In the genomic region with DNA sequence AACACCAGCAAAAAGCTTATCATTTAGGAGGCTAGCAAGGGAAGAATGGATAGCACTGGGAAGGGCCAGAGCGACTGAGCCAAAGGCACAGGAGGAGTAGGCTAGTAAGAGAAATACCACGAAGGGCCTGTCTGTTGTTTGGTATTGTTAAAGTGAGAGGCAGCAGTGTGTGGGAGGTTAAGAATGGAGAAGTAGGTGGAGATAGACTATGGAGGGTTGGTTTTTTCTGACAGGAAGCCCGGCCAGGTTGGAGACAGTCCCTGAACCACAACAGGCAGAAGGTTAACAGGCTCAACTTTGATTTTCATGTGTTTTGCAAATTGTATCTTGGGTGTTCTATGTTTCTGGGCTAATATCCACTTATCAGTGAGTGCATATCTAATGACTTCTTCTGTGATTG, we compare ENCODE assay signal across 24 mouse cellular contexts. TPM values are rescaled to one million over a fixed set of nuclear protein-coding genes. Genes with fewer than 3 reads are reported as not detected.
A peak's percentile ranks its signal among the peaks of the same experiment; 100 is the strongest.
DNase-seq lines count a peak whose midpoint lies in the region; ATAC-seq and TF ChIP-seq lines count a peak whose summit lies in the region.
"Had no signal": no experiment of that assay in that cellular context is flagged by ENCODE, and none has a peak within 500 bp of the region (broad histone marks: within the 10 kb centered on the region; RNA-seq: fewer than 3 reads in every experiment).

No protein-coding gene starts in this region.

- DNase-seq in lung, postnatal 36 days = peak; percentile 17
- no peak for DNase-seq in lung, postnatal 0 days (ENCODE audit: low spot score)
- no peak for DNase-seq in kidney, postnatal 14 days
- no peak for DNase-seq in hindbrain, embryonic 10.5 days (ENCODE audit: low spot score)
- no peak for DNase-seq in forebrain, embryonic 11.5 days (ENCODE audit: low spot score)
- DNase-seq: adrenal gland, adult 8-10 months; adrenal gland, postnatal 25 days; cerebellum, adult 18-20 months; cerebellum, adult 9-10 months; cerebellum, postnatal 25 days; forebrain, postnatal 0 days; gastrocnemius, adult 2 months; gastrocnemius, postnatal 14 days; heart, adult 18-20 months had no signal

- no peak overlapping the region for H3K4me3 ChIP-seq in lung, postnatal 0 days (ENCODE audit: low read depth, low read length)
- no peak overlapping the region for H3K4me3 ChIP-seq in hindbrain, embryonic 10.5 days
- H3K4me3 ChIP-seq in forebrain, embryonic 11.5 days (ENCODE audit: low read depth, low read length) = no peak overlapping the region
- H3K4me3 ChIP-seq: forebrain, embryonic 10.5 days; gastrocnemius, adult 2 months; heart, embryonic 10.5 days; heart, embryonic 13.5 days had no signal

- no peak overlapping the region for H3K9ac ChIP-seq in lung, postnatal 0 days (replicated peaks; ENCODE audit: low read depth)
- no peak overlapping the region for H3K9ac ChIP-seq in forebrain, embryonic 11.5 days (ENCODE audit: low read length)
- H3K9ac ChIP-seq: forebrain, postnatal 0 days; heart, embryonic 13.5 days; hindbrain, embryonic 14.5 days had no signal

- H3K27me3 ChIP-seq in lung, postnatal 0 days (replicated peaks; ENCODE audit: insufficient read depth, low read length) = no peaks in the 10 kb centered on the region
- no peaks in the 10 kb centered on the region for H3K27me3 ChIP-seq in hindbrain, embryonic 10.5 days (ENCODE audit: insufficient read depth, poor library complexity, severe bottlenecking)
- H3K27me3 ChIP-seq in forebrain, embryonic 11.5 days (ENCODE audit: control insufficient read depth, insufficient read depth, low read length) = no peaks in the 10 kb centered on the region
- H3K27me3 ChIP-seq: heart, embryonic 13.5 days had no signal

- H3K9me3 ChIP-seq in lung, postnatal 0 days (ENCODE audit: low read length) = no peaks in the 10 kb centered on the region
- no peaks in the 10 kb centered on the region for H3K9me3 ChIP-seq in hindbrain, embryonic 10.5 days
- H3K9me3 ChIP-seq in forebrain, embryonic 11.5 days (ENCODE audit: control insufficient read depth, low read length) = no peaks in the 10 kb centered on the region
- H3K9me3 ChIP-seq: forebrain, embryonic 10.5 days; heart, embryonic 10.5 days; heart, embryonic 13.5 days had no signal

- H3K4me1 ChIP-seq in lung, postnatal 0 days (ENCODE audit: insufficient read depth, low read depth, low read length) = no peaks in the 10 kb centered on the region
- no peaks in the 10 kb centered on the region for H3K4me1 ChIP-seq in hindbrain, embryonic 10.5 days (replicated peaks)
- no peaks in the 10 kb centered on the region for H3K4me1 ChIP-seq in forebrain, embryonic 11.5 days (replicated peaks; ENCODE audit: control insufficient read depth, insufficient read depth, low read length)
- H3K4me1 ChIP-seq: forebrain, embryonic 10.5 days had no signal

- H3K4me2 ChIP-seq in lung, postnatal 0 days (replicated peaks; ENCODE audit: low read depth, low read length) = no peak overlapping the region
- no peak overlapping the region for H3K4me2 ChIP-seq in forebrain, embryonic 11.5 days (ENCODE audit: low read depth, low read length, severe bottlenecking)
- H3K4me2 ChIP-seq: heart, embryonic 13.5 days; hindbrain, embryonic 14.5 days had no signal

- no peak for TF ChIP-seq EP300 in lung, postnatal 0 days (IDR thresholded peaks at IDR 0.05)

- no peak for ATAC-seq in lung, postnatal 0 days
- ATAC-seq in granulocyte monocyte progenitor cell, adult 5-6 weeks (replicated peaks; ENCODE audit: poor library complexity, severe bottlenecking) = peak; percentile 83
- peak; percentile 46; the same call in 1 of the 2 replicates for ATAC-seq in megakaryocyte, adult 5-6 weeks (ENCODE audit: poor library complexity, severe bottlenecking)
- ATAC-seq in forebrain, embryonic 11.5 days (replicated peaks; ENCODE audit: low FRiP score) = no peak
- ATAC-seq: activated CD4-positive, CD25-positive, alpha-beta regulatory T cell, adult 4 months; forebrain, embryonic 14.5 days; forebrain, postnatal 0 days; hindbrain, postnatal 0 days; intestine, postnatal 0 days had no signal

- 78% methylated on average over 3 of the region's 3 CpGs for WGBS in lung, postnatal 0 days
- 70% methylated on average over 3 of the region's 3 CpGs for WGBS in hindbrain, embryonic 10.5 days
- 85% methylated on average over 3 of the region's 3 CpGs for WGBS in forebrain, embryonic 11.5 days

- no peak overlapping the region for H3K27ac ChIP-seq in lung, postnatal 0 days (ENCODE audit: low read length)
- H3K27ac ChIP-seq in hindbrain, embryonic 10.5 days = no peak overlapping the region
- H3K27ac ChIP-seq in forebrain, embryonic 11.5 days (ENCODE audit: low read depth, low read length) = no peak overlapping the region
- H3K27ac ChIP-seq: forebrain, embryonic 10.5 days; gastrocnemius, adult 2 months; heart, embryonic 10.5 days; heart, embryonic 13.5 days; hindbrain, embryonic 14.5 days; hindbrain, postnatal 0 days had no signal

- no peak for TF ChIP-seq CTCF in lung, postnatal 0 days (IDR thresholded peaks at IDR 0.05)

- no peaks in the 10 kb centered on the region for H3K36me3 ChIP-seq in lung, postnatal 0 days (ENCODE audit: insufficient read depth, low read length)
- no peaks in the 10 kb centered on the region for H3K36me3 ChIP-seq in hindbrain, embryonic 10.5 days
- H3K36me3 ChIP-seq in forebrain, embryonic 11.5 days (ENCODE audit: control insufficient read depth, insufficient read depth, low read length) = no peaks in the 10 kb centered on the region
- H3K36me3 ChIP-seq: forebrain, embryonic 10.5 days; heart, embryonic 10.5 days; heart, embryonic 13.5 days had no signal

RNA-seq across cellular contexts. Expression of gene Cdc42ep3, which starts 26.6 kb away (rescaled TPM):
- polyA plus RNA-seq in lung, postnatal 0 days (2015; fragmentation: Nextera tagmentation; extraction: Ambion mirVana) = 71.2 and 81.3 TPM in 2 replicates
- 38.1 and 45.1 TPM in 2 replicates for total RNA-seq in granulocyte monocyte progenitor cell, adult 5-6 weeks (2014; fragmentation: Nextera tagmentation)
- total RNA-seq in granulocyte monocyte progenitor cell, adult 5-6 weeks (2017) = 80.7 and 88.2 TPM in 2 replicates
- total RNA-seq in megakaryocyte, adult 5-6 weeks (2015) = 70.3 and 75.4 TPM in 2 replicates
- total RNA-seq in megakaryocyte, adult 5-6 weeks (2017) = 170 and 190 TPM in 2 replicates
- 13.9 and 21.9 TPM in 2 replicates for polyA plus RNA-seq in hindbrain, embryonic 10.5 days (2016; fragmentation: Nextera tagmentation; extraction: Ambion mirVana)
- polyA plus RNA-seq in forebrain, embryonic 11.5 days (2014; fragmentation: Nextera tagmentation; extraction: Ambion mirVana) = 19.1 and 20.7 TPM in 2 replicates

Comparison
In these comparisons a context has a peak if more than half of its experiments do, and no peak if none do; other contexts are left out.
1. ATAC-seq: peak in granulocyte monocyte progenitor cell, adult 5-6 weeks (single experiment) and megakaryocyte, adult 5-6 weeks (single experiment); none in lung, postnatal 0 days (single experiment) and forebrain, embryonic 11.5 days (single experiment).